12 mouse cellular contexts compared by ENCODE assay signal in the genomic region with DNA sequence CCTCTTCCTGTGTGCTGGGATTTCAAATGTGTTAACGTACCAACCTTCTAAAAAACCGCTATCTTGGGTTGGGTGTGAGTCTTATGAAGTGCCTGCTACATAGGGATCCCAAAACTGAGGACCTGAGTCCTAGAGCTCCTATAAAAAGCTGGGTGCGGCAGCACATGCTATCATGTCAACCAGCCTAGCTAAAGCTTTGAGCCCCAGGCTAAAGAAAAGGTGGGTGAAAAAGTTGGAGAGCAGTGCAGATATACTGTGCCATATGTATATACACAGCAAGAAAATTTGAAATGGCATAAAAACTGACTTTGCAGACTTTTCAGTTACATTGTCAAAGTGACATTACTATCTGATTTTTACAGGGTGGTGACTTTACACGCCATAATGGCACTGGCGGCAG. TPM values are rescaled to one million over a fixed set of nuclear protein-coding genes. Genes with fewer than 3 reads are reported as not detected.
DNase-seq lines count a peak whose midpoint lies in the region; ATAC-seq lines count a peak whose summit lies in the region.
"Had no signal": no experiment of that assay in that cellular context is flagged by ENCODE, and none has a peak within 500 bp of the region (broad histone marks: within the 10 kb centered on the region; RNA-seq: fewer than 3 reads in every experiment).

No protein-coding gene starts in this region.

- DNase-seq in heart, adult 18-20 months = no peak
- no peak for DNase-seq in midbrain, embryonic 10.5 days (ENCODE audit: low spot score)
- no peak for DNase-seq in ovary, adult 18-20 months (ENCODE audit: low spot score)
- DNase-seq: B cell, adult 2 months; heart, postnatal 36 days; lung, adult 18-20 months; retina, postnatal 1 day had no signal

- H3K4me1 ChIP-seq in heart, embryonic 12.5 days (replicated peaks) = peaks cover 14% of the 10 kb centered on the region
- peaks cover 30% of the 10 kb centered on the region for H3K4me1 ChIP-seq in midbrain, embryonic 10.5 days
- peaks cover 28% of the 10 kb centered on the region for H3K4me1 ChIP-seq in midbrain, embryonic 15.5 days
- H3K4me1 ChIP-seq in forebrain, embryonic 15.5 days = peaks cover 29% of the 10 kb centered on the region
- peaks cover 32% of the 10 kb centered on the region for H3K4me1 ChIP-seq in neural tube, embryonic 15.5 days

- peaks cover 44% of the 10 kb centered on the region for H3K36me3 ChIP-seq in heart, embryonic 12.5 days
- peaks cover 69% of the 10 kb centered on the region for H3K36me3 ChIP-seq in midbrain, embryonic 10.5 days
- H3K36me3 ChIP-seq in midbrain, embryonic 15.5 days (replicated peaks) = peaks cover 26% of the 10 kb centered on the region
- H3K36me3 ChIP-seq in forebrain, embryonic 15.5 days = peaks cover 37% of the 10 kb centered on the region
- H3K36me3 ChIP-seq in neural tube, embryonic 15.5 days = peaks cover 36% of the 10 kb centered on the region

- no peak overlapping the region for H3K9ac ChIP-seq in heart, embryonic 12.5 days
- H3K9ac ChIP-seq in midbrain, embryonic 15.5 days = no peak overlapping the region
- H3K9ac ChIP-seq in forebrain, embryonic 15.5 days (replicated peaks) = no peak overlapping the region
- H3K9ac ChIP-seq in neural tube, embryonic 15.5 days (replicated peaks) = no peak overlapping the region

- peak overlapping the region; percentile 14; the same call in 1 of the 2 replicates for H3K4me2 ChIP-seq in heart, embryonic 12.5 days
- H3K4me2 ChIP-seq in midbrain, embryonic 15.5 days = no peak overlapping the region
- 0 out of 2 replicates have a peak overlapping the region, but pooled peaks have one; percentile 1 for H3K4me2 ChIP-seq in forebrain, embryonic 15.5 days (replicated peaks)
- H3K4me2 ChIP-seq in neural tube, embryonic 15.5 days = peak overlapping the region; percentile 84; the same call in 1 of the 2 replicates

- H3K4me3 ChIP-seq in heart, embryonic 12.5 days = peak overlapping the region; percentile 10; the same call in 1 of the 2 replicates
- peak overlapping the region; percentile 95 for H3K4me3 ChIP-seq in midbrain, embryonic 10.5 days
- H3K4me3 ChIP-seq in midbrain, embryonic 15.5 days = no peak overlapping the region
- H3K4me3 ChIP-seq in forebrain, embryonic 15.5 days = no peak overlapping the region
- no peak overlapping the region for H3K4me3 ChIP-seq in neural tube, embryonic 15.5 days (replicated peaks)

- no peak for ATAC-seq in heart, embryonic 12.5 days (ENCODE audit: insufficient number of reproducible peaks, low FRiP score)
- no peak for ATAC-seq in midbrain, embryonic 15.5 days (replicated peaks)
- ATAC-seq in forebrain, embryonic 15.5 days (replicated peaks) = no peak
- no peak for ATAC-seq in neural tube, embryonic 15.5 days (ENCODE audit: low FRiP score)
- no peak for ATAC-seq in cerebellum, adult (ENCODE audit: insufficient number of reproducible peaks, low FRiP score, low TSS enrichment)

- no peaks in the 10 kb centered on the region for H3K9me3 ChIP-seq in heart, embryonic 12.5 days (replicated peaks)
- H3K9me3 ChIP-seq in midbrain, embryonic 10.5 days (replicated peaks) = no peaks in the 10 kb centered on the region
- H3K9me3 ChIP-seq in midbrain, embryonic 15.5 days = no peaks in the 10 kb centered on the region
- H3K9me3 ChIP-seq in forebrain, embryonic 15.5 days = no peaks in the 10 kb centered on the region
- H3K9me3 ChIP-seq in neural tube, embryonic 15.5 days (replicated peaks) = no peaks in the 10 kb centered on the region

- no peaks in the 10 kb centered on the region for H3K27me3 ChIP-seq in heart, embryonic 12.5 days (replicated peaks)
- no peaks in the 10 kb centered on the region for H3K27me3 ChIP-seq in midbrain, embryonic 10.5 days (ENCODE audit: low read depth, poor library complexity, severe bottlenecking)
- H3K27me3 ChIP-seq in midbrain, embryonic 15.5 days (replicated peaks) = no peaks in the 10 kb centered on the region
- no peaks in the 10 kb centered on the region for H3K27me3 ChIP-seq in forebrain, embryonic 15.5 days
- H3K27me3 ChIP-seq in neural tube, embryonic 15.5 days (replicated peaks) = no peaks in the 10 kb centered on the region

- no peak overlapping the region; the same call in 1 of the 2 replicates for H3K27ac ChIP-seq in heart, embryonic 12.5 days (ENCODE audit: poor library complexity, severe bottlenecking)
- H3K27ac ChIP-seq in midbrain, embryonic 10.5 days (replicated peaks) = no peak overlapping the region
- no peak overlapping the region for H3K27ac ChIP-seq in midbrain, embryonic 15.5 days
- H3K27ac ChIP-seq in forebrain, embryonic 15.5 days (replicated peaks) = no peak overlapping the region
- H3K27ac ChIP-seq in neural tube, embryonic 15.5 days (replicated peaks) = no peak overlapping the region

- WGBS in heart, embryonic 12.5 days = 81% methylated on average over 5 of the region's 5 CpGs
- WGBS in midbrain, embryonic 10.5 days = 93% methylated on average over 5 of the region's 5 CpGs
- 92% methylated on average over 5 of the region's 5 CpGs for WGBS in midbrain, embryonic 15.5 days
- WGBS in forebrain, embryonic 15.5 days = 85% methylated on average over 5 of the region's 5 CpGs
- 88% methylated on average over 5 of the region's 5 CpGs for WGBS in neural tube, embryonic 15.5 days

RNA-seq across cellular contexts. Expression of gene Ppia, which starts 3.5 kb away (rescaled TPM):
- polyA plus RNA-seq in heart, embryonic 12.5 days (2016; fragmentation: Nextera tagmentation; extraction: Ambion mirVana) = 4,539 and 4,606 TPM in 2 replicates
- 100 to 1,000 TPM; 304 to 366 TPM for total RNA-seq in heart, adult 18-20 months (2021)
- 5,494 and 6,336 TPM in 2 replicates for polyA plus RNA-seq in midbrain, embryonic 10.5 days (2016; fragmentation: Nextera tagmentation; extraction: Ambion mirVana)
- polyA plus RNA-seq in midbrain, embryonic 15.5 days (2015; fragmentation: Nextera tagmentation; extraction: Ambion mirVana) = 3,416 and 3,418 TPM in 2 replicates
- 3,682 and 3,685 TPM in 2 replicates for polyA plus RNA-seq in forebrain, embryonic 15.5 days (2015; fragmentation: Nextera tagmentation; extraction: Ambion mirVana)
- 4,598 and 4,773 TPM in 2 replicates for polyA plus RNA-seq in neural tube, embryonic 15.5 days (2015; fragmentation: Nextera tagmentation; extraction: Ambion mirVana)

RNA-seq across cellular contexts. Expression of gene H2afv, which starts 25.5 kb away (rescaled TPM):
- polyA plus RNA-seq in heart, embryonic 12.5 days (2016; fragmentation: Nextera tagmentation; extraction: Ambion mirVana) = 306 TPM in 2 replicates
- total RNA-seq in heart, adult 18-20 months (2021) = 10 to 100 TPM; 71.4 to 86.8 TPM
- 961 and 1,033 TPM in 2 replicates for polyA plus RNA-seq in midbrain, embryonic 10.5 days (2016; fragmentation: Nextera tagmentation; extraction: Ambion mirVana)
- polyA plus RNA-seq in midbrain, embryonic 15.5 days (2015; fragmentation: Nextera tagmentation; extraction: Ambion mirVana) = 250 and 290 TPM in 2 replicates
- 576 and 626 TPM in 2 replicates for polyA plus RNA-seq in forebrain, embryonic 15.5 days (2015; fragmentation: Nextera tagmentation; extraction: Ambion mirVana)
- 183 and 240 TPM in 2 replicates for polyA plus RNA-seq in neural tube, embryonic 15.5 days (2015; fragmentation: Nextera tagmentation; extraction: Ambion mirVana)

RNA-seq across cellular contexts. Expression of gene Zmiz2, which starts 29.9 kb away (rescaled TPM):
- polyA plus RNA-seq in heart, embryonic 12.5 days (2016; fragmentation: Nextera tagmentation; extraction: Ambion mirVana) = 7.0 and 7.5 TPM in 2 replicates
- 10 to 100 TPM; 33.8 to 37.0 TPM for total RNA-seq in heart, adult 18-20 months (2021)
- polyA plus RNA-seq in midbrain, embryonic 10.5 days (2016; fragmentation: Nextera tagmentation; extraction: Ambion mirVana) = 13.8 and 18.6 TPM in 2 replicates
- 39.0 and 41.0 TPM in 2 replicates for polyA plus RNA-seq in midbrain, embryonic 15.5 days (2015; fragmentation: Nextera tagmentation; extraction: Ambion mirVana)
- polyA plus RNA-seq in forebrain, embryonic 15.5 days (2015; fragmentation: Nextera tagmentation; extraction: Ambion mirVana) = 38.7 and 38.8 TPM in 2 replicates
- polyA plus RNA-seq in neural tube, embryonic 15.5 days (2015; fragmentation: Nextera tagmentation; extraction: Ambion mirVana) = 24.8 and 28.3 TPM in 2 replicates

RNA-seq across cellular contexts. Expression of gene Purb, which starts 57.0 kb away (rescaled TPM):
- polyA plus RNA-seq in heart, embryonic 12.5 days (2016; fragmentation: Nextera tagmentation; extraction: Ambion mirVana) = 29.8 and 32.6 TPM in 2 replicates
- total RNA-seq in heart, adult 18-20 months (2021) = 10 to 100 TPM; 29.5 to 31.0 TPM
- polyA plus RNA-seq in midbrain, embryonic 10.5 days (2016; fragmentation: Nextera tagmentation; extraction: Ambion mirVana) = 15.1 and 15.5 TPM in 2 replicates
- 11.3 and 11.4 TPM in 2 replicates for polyA plus RNA-seq in midbrain, embryonic 15.5 days (2015; fragmentation: Nextera tagmentation; extraction: Ambion mirVana)
- 13.5 and 14.8 TPM in 2 replicates for polyA plus RNA-seq in forebrain, embryonic 15.5 days (2015; fragmentation: Nextera tagmentation; extraction: Ambion mirVana)
- polyA plus RNA-seq in neural tube, embryonic 15.5 days (2015; fragmentation: Nextera tagmentation; extraction: Ambion mirVana) = 11.4 and 14.7 TPM in 2 replicates

Comparison
In these comparisons a context has a peak if more than half of its experiments do, and no peak if none do; other contexts are left out.
1. H3K4me3 ChIP-seq: peak in heart, embryonic 12.5 days (single experiment) and midbrain, embryonic 10.5 days (single experiment); none in midbrain, embryonic 15.5 days (single experiment), forebrain, embryonic 15.5 days (single experiment) and neural tube, embryonic 15.5 days (single experiment).